Mouse (Mus musculus) heart, postnatal 4 days (tissue): ENCODE results near the gene Gm15557. TPM values are rescaled to one million over a fixed set of nuclear protein-coding genes. Genes with fewer than 3 reads are reported as not detected.
"Not testable (repeated sequence)": the region's sequence is repeated elsewhere in the genome, so short reads cannot be mapped to it uniquely, and the experiment has no call there.

Experiments used
- DNase-seq: peaks from one replicate; pipeline ENCODE4 v3.0.0; 2021
- total RNA-seq, 2 experiments: library from RNA; stranded (reverse); gene quantifications; 2 replicates each; pipeline ENCODE4 v1.2.3; 2021

Gm15557 gene
- total RNA-seq = not detected

- DNase-seq = no peak
Observed at GRCm38 (mm10) chr2:155940681-155941080, at the start of gene Gm15557. TSS of gene Gm15557 (plus strand) at chr2:155940728.

GRCm38 (mm10) chr2:155894307-155895045 is 46.1 kb upstream of the Gm15557 start:
- DNase-seq = no peak

- DNase-seq = no peak
Observed at GRCm38 (mm10) chr2:155895046-155895735, 45.3 kb upstream of the Gm15557 start.

- DNase-seq = no peak
Observed at GRCm38 (mm10) chr2:155902989-155903631, 37.4 kb upstream of the Gm15557 start.

- DNase-seq = no peak
Observed at GRCm38 (mm10) chr2:155903632-155904008, 36.9 kb upstream of the Gm15557 start.

GRCm38 (mm10) chr2:155914684-155915083 is 25.8 kb upstream of the Gm15557 start:
- DNase-seq = no peak

GRCm38 (mm10) chr2:155923143-155923542 is 17.4 kb upstream of the Gm15557 start:
- no peak for DNase-seq

- not testable (repeated sequence) for DNase-seq
Observed at GRCm38 (mm10) chr2:155925213-155925612, 15.3 kb upstream of the Gm15557 start.

- DNase-seq = no peak
Observed at GRCm38 (mm10) chr2:155928711-155929345, 11.7 kb upstream of the Gm15557 start.

GRCm38 (mm10) chr2:155929531-155930442 is 10.7 kb upstream of the Gm15557 start, which contains the start of gene Uqcc1:
TSS of gene Uqcc1 (minus strand) at chr2:155930310.
- peak; percentile 93 for DNase-seq

GRCm38 (mm10) chr2:155939897-155940529 is 515 bp upstream of the Gm15557 start:
- DNase-seq = no peak

- peak; percentile 29 for DNase-seq
Observed at GRCm38 (mm10) chr2:155941697-155942442, 1.3 kb downstream of the Gm15557 start.

GRCm38 (mm10) chr2:155943463-155943862 is 2.9 kb downstream of the Gm15557 start:
- no peak for DNase-seq

GRCm38 (mm10) chr2:155944685-155945084 is 4.2 kb downstream of the Gm15557 start:
- DNase-seq = no peak

- peak; percentile 27 for DNase-seq
Observed at GRCm38 (mm10) chr2:155945124-155945523, 4.6 kb downstream of the Gm15557 start, which contains the start of gene Gdf5. TSS of gene Gdf5 (minus strand) at chr2:155945367.

GRCm38 (mm10) chr2:155945580-155945979 is 5.1 kb downstream of the Gm15557 start:
- DNase-seq = no peak

- DNase-seq = peak; percentile 86
Observed at GRCm38 (mm10) chr2:155946069-155946468, 5.5 kb downstream of the Gm15557 start.

- DNase-seq = no peak
Observed at GRCm38 (mm10) chr2:155946499-155946898, 6.0 kb downstream of the Gm15557 start.

GRCm38 (mm10) chr2:155947390-155948002 is 7.0 kb downstream of the Gm15557 start:
- no peak for DNase-seq

- no peak for DNase-seq
Observed at GRCm38 (mm10) chr2:155949362-155949761, 8.8 kb downstream of the Gm15557 start.
